Mouse (Mus musculus): ENCODE measurements around the gene Gm3115. TPM values are rescaled to one million over a fixed set of nuclear protein-coding genes. Genes with fewer than 3 reads are reported as not detected.
"Not testable (repeated sequence)": the region's sequence is repeated elsewhere in the genome, so short reads cannot be mapped to it uniquely, and the experiment has no call there.

The Gm3115 gene
- polyA plus RNA-seq (2015; fragmentation: Nextera tagmentation; extraction: Ambion mirVana): 0.10 TPM in 1 of 2 replicates, not detected in the other

DNA sequence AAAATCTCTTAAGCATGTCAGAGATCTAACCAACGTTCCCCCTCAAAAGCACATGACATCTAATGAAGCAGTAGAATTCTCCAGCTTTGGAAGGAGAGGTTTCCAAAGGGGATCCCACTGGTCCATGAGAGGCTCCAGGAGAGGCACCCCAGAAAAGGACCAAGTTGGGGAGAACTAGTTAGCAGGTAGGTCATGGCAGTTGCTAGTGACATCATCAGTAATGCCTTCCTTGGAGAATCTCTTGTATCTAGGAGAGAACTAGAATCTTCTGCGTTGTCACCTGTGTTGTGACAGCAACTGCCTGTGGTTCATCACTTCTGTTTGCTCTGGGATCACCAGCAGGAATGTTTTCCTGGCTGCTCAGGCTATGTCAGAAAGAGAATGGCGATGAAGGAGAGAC, at the start of gene Gm3115:
Gene Gm3115 (plus strand): TSS at position 301 of the 400 bp plus-strand sequence.
- not testable (repeated sequence) for H3K9me3 ChIP-seq; H3K36me3 ChIP-seq; H3K27ac ChIP-seq (replicated peaks); H3K4me2 ChIP-seq; H3K4me1 ChIP-seq; H3K27me3 ChIP-seq (replicated peaks); H3K4me3 ChIP-seq; ATAC-seq (ENCODE audit: extremely low read depth, insufficient number of reproducible peaks, low FRiP score, low TSS enrichment); H3K9ac ChIP-seq
- WGBS: 33% methylated on average over 3 of the region's 3 CpGs

GRCm38 (mm10) chr14:4110426-4110825, 26.5 kb downstream of the Gm3115 start, which contains the start of gene Gm8108:
Gene Gm8108, plus strand, starts transcription at chr14:4110526.
- Histone ChIP-seq H3K9ac (0 out of 2 replicates have a peak within 1 kb of the TSS, but pooled peaks have one; percentile 52), H3K4me2 (peak within 1 kb of the TSS; percentile 68), H3K4me3 (peak within 1 kb of the TSS; percentile 50)
- not testable (repeated sequence) for H3K27ac ChIP-seq (replicated peaks); H3K9me3 ChIP-seq; H3K27me3 ChIP-seq (replicated peaks); ATAC-seq (ENCODE audit: extremely low read depth, insufficient number of reproducible peaks, low FRiP score, low TSS enrichment); H3K4me1 ChIP-seq; H3K36me3 ChIP-seq
- 4% methylated on average over 24 of the region's 37 CpGs for WGBS

GRCm38 (mm10) chr14:4141646-4142045, 57.7 kb downstream of the Gm3115 start:
- H3K36me3 ChIP-seq; H3K4me1 ChIP-seq; H3K27ac ChIP-seq (replicated peaks); H3K4me2 ChIP-seq; ATAC-seq (ENCODE audit: extremely low read depth, insufficient number of reproducible peaks, low FRiP score, low TSS enrichment); H3K9ac ChIP-seq; H3K9me3 ChIP-seq; H3K4me3 ChIP-seq; H3K27me3 ChIP-seq (replicated peaks): not testable (repeated sequence)
- WGBS: 73% methylated on average over 4 of the region's 4 CpGs

Other genes starting within 250 kb of the Gm3115 start
- 0.37 TPM in 1 of 2 replicates, not detected in the other for gene Gm3033, start 237.9 kb upstream of the Gm3115 start, polyA plus RNA-seq (2015; fragmentation: Nextera tagmentation; extraction: Ambion mirVana)
- 0.24 TPM in 1 of 2 replicates, not detected in the other for gene Gm2916, start 199.9 kb upstream of the Gm3115 start, polyA plus RNA-seq (2015; fragmentation: Nextera tagmentation; extraction: Ambion mirVana)
- gene Gm3029, start 152.4 kb upstream of the Gm3115 start, polyA plus RNA-seq (2015; fragmentation: Nextera tagmentation; extraction: Ambion mirVana): not detected in 2 replicates
- gene Gm3095, start 120.6 kb upstream of the Gm3115 start, polyA plus RNA-seq (2015; fragmentation: Nextera tagmentation; extraction: Ambion mirVana): 0.29 and 0.55 TPM in 2 replicates
- not detected in 2 replicates for gene Gm3099, start 85.7 kb upstream of the Gm3115 start, polyA plus RNA-seq (2015; fragmentation: Nextera tagmentation; extraction: Ambion mirVana)
- 0.24 and 1.2 TPM in 2 replicates for gene Gm5796, start 60.2 kb upstream of the Gm3115 start, polyA plus RNA-seq (2015; fragmentation: Nextera tagmentation; extraction: Ambion mirVana)
- gene Gm8108, start 26.4 kb downstream of the Gm3115 start, polyA plus RNA-seq (2015; fragmentation: Nextera tagmentation; extraction: Ambion mirVana): 0.37 and 0.68 TPM in 2 replicates
- gene Gm3127, start 80.9 kb downstream of the Gm3115 start, polyA plus RNA-seq (2015; fragmentation: Nextera tagmentation; extraction: Ambion mirVana): not detected in 2 replicates
- gene Gm2974, start 98.5 kb downstream of the Gm3115 start, polyA plus RNA-seq (2015; fragmentation: Nextera tagmentation; extraction: Ambion mirVana): 0.35 and 0.52 TPM in 2 replicates
- gene Gm3138, start 165.5 kb downstream of the Gm3115 start, polyA plus RNA-seq (2015; fragmentation: Nextera tagmentation; extraction: Ambion mirVana): not detected in 2 replicates
- gene Gm3149, start 233.2 kb downstream of the Gm3115 start, polyA plus RNA-seq (2015; fragmentation: Nextera tagmentation; extraction: Ambion mirVana): not detected in 2 replicates

Measured in heart, embryonic 13.5 days (tissue).